Mouse (Mus musculus): ENCODE measurements around the gene Igfbp7.

Gene Igfbp7

DNA sequence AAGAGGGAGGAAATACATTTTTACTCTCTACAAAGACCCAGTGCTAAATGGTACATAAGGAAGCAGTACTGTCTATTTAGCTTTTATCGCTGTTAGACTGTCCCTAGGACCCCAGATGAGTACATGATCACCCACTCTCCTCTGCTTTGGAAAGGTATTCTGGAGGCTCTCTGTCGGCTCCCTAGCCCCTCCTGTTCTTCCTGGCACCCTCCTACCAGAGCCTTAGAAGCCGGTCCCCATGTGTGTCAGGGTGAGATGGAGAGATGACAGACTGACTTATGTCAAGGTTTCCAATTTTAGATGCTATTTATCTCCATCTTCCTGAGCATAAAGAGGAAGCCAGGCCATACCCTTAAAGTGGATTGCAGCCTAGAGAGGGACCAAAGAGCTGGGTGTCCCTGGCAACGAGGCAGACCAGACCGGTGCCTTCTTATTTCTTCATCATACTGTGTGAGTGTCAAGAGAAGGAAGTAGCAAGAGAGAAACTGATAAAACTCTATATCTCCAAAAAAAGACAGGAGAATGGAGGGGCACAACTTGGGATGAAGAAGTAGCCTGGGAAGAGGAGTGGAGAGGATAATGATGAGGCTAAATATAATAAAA, 2.3 kb downstream of the Igfbp7 start:
- DNase-seq (ENCODE audit: low read depth, low spot score) = no peak

DNA sequence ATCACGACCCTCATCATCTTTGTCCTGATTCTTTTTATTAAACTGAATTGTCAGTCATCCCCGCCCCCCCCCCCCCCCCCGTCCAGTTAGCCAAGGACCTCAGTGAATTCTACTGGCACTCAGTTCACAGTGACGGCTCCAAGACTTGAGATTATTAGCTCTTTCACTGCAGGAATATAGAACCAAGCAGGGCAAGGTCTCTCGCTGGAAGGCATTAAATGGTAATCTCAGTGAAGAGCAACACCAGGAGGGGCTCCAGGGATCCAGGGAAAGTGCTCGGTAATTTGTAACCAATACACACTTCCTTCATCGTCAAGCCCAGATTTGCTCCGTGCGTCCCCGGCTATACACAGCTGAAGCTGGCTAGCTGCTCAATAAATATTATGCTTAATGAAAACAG, 2.9 kb downstream of the Igfbp7 start:
- no peak for DNase-seq (ENCODE audit: low read depth, low spot score)

GRCm38 (mm10) chr5:77402901-77403300, 4.9 kb downstream of the Igfbp7 start:
- DNase-seq (ENCODE audit: low read depth, low spot score) = no peak

GRCm38 (mm10) chr5:77402137-77402536, 5.7 kb downstream of the Igfbp7 start:
- no peak for DNase-seq (ENCODE audit: low read depth, low spot score)

DNA sequence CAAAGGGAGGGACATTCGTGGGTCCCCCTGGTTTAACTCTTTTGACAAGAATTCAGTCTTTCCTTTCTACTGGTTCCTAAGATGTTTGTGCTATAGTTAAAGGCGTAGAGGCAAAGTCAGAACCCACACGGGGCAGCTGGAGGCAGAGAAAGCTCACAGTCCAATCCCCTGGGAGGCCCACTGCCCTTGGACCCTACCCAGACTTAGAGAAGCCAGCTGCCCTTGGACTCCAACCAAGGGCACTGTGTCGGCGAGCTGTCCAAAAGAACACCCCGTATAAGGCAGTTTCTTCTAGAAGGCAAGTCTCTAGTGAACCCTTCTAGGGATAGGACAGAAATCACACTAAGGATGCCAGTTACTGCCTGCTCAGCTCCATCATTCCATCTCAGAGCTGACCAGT, 7.0 kb downstream of the Igfbp7 start:
- DNase-seq (ENCODE audit: low read depth, low spot score) = no peak

DNA sequence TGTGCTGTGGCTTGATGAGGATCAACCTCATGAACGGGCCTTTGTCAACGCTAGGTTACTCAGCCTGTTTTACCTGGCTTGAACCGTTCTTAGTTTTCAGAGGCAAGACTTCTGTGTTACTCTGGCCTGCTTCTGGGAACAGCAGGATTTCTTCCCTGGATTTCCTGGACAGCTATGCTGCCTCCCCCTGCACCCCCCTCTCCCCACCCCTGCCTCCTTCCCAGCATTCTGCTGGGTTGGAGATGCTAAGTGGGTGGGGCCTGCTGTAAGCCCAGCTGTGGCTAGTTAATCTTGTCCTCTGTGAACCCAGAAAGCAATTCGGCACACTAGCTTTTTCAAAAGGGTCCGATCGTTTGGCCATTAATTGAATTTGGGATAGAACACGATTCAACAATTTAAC, 7.7 kb downstream of the Igfbp7 start:
- DNase-seq (ENCODE audit: low read depth, low spot score) = no peak

DNA sequence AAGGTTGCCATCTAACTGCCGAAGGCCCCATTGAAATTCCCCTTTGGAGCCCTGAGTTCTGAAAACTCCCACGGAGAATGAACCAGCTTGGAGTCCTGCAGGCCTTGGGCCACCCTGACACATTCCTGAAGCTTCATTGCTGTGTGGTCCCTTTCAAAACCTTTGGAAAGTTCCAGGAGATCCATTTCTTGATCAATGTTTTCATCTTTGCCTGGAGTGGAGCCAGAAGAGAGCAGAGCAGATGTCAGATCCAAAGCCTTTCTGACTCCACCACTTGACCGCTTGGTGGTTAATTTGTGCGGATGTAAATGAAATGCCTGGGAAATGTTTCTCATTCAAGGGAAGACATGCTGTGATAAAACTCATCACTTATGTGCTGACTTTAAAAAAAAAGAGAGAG, 8.8 kb downstream of the Igfbp7 start:
- no peak for DNase-seq (ENCODE audit: low read depth, low spot score)

DNA sequence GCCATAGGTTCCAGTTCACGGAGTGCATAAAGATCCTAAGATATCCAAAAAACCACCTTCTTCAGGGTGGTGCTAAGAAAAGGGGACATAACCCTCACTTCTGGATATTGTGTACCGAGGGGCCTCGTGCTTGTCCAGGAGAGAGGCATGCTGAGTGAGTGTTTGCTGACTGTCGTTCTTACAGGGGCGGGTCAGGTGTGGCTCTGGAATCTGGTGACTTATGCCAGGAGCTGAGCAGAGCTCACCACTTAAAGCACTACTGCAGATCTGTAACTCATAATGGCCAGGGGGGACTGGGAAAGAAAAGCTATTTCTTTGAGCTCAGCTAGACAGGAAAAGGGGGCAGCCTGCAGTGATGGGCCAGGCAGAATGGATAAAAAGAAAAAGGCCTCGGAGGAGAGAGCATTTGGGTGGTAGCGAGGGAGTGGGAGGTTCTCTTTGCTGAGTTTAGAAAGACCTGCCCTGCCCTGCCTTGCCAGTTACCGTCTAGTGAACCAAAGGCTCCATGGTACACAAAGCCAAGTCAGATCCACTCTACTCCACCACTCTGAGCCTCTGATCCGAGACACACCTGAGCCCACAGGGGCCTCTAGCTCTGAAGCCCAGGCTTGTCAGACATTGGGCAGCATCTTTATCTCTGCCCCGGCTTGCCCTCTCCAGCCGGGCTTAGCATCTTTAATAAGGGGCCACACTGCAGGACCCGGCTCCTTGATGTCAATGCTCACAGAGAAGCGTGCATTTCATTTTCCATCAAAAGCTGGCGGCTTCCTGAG, 9.4 kb downstream of the Igfbp7 start:
- no peak for DNase-seq (ENCODE audit: low read depth, low spot score)

- no peak for DNase-seq (ENCODE audit: low read depth, low spot score)
Observed at GRCm38 (mm10) chr5:77393990-77394618, 13.7 kb downstream of the Igfbp7 start.

GRCm38 (mm10) chr5:77393094-77393619, 14.7 kb downstream of the Igfbp7 start:
- DNase-seq (ENCODE audit: low read depth, low spot score) = no peak

DNA sequence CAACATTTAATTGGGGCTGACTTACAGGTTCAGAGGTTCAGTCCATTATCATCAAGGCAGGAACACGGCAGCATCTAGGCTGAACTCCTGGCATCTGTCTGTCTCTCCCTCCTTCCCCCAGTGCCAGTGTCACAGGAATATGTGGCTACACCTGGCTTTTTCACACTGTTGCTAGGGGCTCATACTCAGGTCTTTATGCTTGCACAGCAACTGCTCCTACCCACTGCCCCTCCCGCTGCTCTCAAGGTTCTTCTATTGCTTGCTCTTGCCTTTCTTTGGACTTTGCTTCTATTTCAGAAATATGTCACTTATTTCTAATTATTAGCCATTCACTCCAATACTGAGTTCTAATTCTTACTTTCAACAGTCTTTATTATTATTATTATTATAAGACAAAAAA, 17.6 kb downstream of the Igfbp7 start:
- DNase-seq (ENCODE audit: low read depth, low spot score) = no peak

DNA sequence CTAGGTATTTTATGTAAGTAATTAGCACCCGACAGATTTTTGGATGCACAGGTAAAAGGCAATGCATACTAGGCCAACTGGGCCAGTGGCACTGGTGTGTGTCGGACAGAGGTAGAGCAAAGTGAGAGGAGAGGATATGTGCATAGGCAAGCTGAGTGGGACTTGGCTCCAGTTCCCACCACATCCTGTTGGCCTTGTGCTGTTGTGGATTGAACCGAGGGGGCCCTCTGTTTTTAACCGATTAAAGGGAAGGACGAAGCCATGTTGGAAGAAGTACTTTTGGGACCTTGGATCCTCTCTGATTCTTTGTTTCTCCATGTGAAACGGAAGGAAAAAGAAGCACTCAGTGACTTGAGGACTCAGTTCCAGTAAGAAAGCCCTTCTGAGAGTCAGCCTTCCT, 19.5 kb downstream of the Igfbp7 start:
- no peak for DNase-seq (ENCODE audit: low read depth, low spot score)

- DNase-seq (ENCODE audit: low read depth, low spot score) = no peak
Observed at GRCm38 (mm10) chr5:77387414-77387704, 20.5 kb downstream of the Igfbp7 start.

GRCm38 (mm10) chr5:77386596-77387413, 21.0 kb downstream of the Igfbp7 start:
- no peak for DNase-seq (ENCODE audit: low read depth, low spot score)

- DNase-seq (ENCODE audit: low read depth, low spot score) = no peak
Observed at GRCm38 (mm10) chr5:77385900-77386595, 21.8 kb downstream of the Igfbp7 start.

GRCm38 (mm10) chr5:77385221-77385620, 22.6 kb downstream of the Igfbp7 start:
- no peak for DNase-seq (ENCODE audit: low read depth, low spot score)

GRCm38 (mm10) chr5:77384724-77385123, 23.1 kb downstream of the Igfbp7 start:
- no peak for DNase-seq (ENCODE audit: low read depth, low spot score)

DNA sequence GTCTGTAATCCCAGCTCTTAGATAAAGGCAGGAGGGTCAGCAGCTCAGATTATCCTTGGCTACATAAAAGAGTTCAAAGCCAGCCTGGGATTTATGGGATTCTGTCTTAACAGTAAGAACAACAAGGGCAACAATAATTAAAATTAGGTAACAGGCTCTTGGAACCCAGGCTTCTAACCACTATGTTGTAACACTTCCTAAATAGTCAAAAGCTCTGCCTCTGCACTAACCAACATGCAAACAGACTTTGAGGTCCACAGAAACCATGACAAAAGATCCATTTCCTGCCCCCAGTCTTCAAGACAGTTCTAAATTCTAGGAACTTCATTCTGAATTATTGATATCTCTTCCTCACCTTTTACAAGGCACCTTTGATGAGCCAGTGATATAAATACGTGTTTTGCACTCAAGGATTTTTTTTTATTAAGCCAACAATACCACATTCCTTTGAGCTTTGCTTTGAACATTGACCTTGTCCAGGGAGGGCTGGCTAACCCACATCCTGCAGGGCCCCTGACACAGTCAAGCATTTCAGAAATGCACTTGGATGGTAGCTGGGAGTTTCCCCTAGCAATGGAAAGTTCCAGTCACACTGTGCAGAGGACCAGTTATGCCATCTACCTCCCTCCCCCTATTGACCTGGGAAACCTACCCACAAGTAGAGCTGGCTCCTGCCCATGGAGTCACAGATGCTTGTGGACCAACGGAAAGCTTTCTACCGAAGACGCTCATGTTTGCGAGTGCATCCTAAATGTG, 23.9 kb downstream of the Igfbp7 start:
- no peak for DNase-seq (ENCODE audit: low read depth, low spot score)

DNA sequence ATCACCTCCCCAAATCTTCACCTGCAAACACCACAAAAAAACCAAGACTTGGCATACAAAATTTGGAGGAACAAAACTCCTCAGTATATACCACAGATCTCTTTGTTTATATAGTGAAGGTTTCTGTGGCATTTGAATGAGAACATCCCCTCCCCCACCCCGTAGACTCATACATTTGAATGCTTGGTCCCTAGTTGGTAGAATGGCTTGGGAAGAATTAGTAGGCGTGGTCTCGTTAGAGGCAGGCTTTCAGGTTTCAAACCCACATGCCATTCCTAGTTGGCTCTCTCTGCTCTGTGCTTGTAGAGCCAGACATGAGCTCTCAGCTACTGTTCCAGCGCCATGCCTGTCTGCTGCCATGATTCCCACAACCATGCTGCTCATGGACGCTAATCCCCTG, 26.2 kb downstream of the Igfbp7 start:
- DNase-seq (ENCODE audit: low read depth, low spot score) = no peak

GRCm38 (mm10) chr5:77381283-77381682, 26.6 kb downstream of the Igfbp7 start:
- DNase-seq (ENCODE audit: low read depth, low spot score) = no peak

Measured in embryo, embryonic 11.5 days (tissue).